ENCODE assay signal across 8 mouse cellular contexts in genomic region chrX:162829741-162830140, GRCm38 (mm10). TPM values are rescaled to one million over a fixed set of nuclear protein-coding genes. Genes with fewer than 3 reads are reported as not detected.
DNase-seq lines count a peak whose midpoint lies in the region; ATAC-seq and TF ChIP-seq lines count a peak whose summit lies in the region.

No protein-coding gene starts in this region.

- ATAC-seq in forebrain, embryonic 16.5 days, result no peak
- no peak for ATAC-seq in neural tube, embryonic 13.5 days (ENCODE audit: low read depth)
- ATAC-seq in granulocyte monocyte progenitor cell, adult 5-6 weeks (replicated peaks; ENCODE audit: poor library complexity, severe bottlenecking), result no peak

- TF ChIP-seq CTCF in testis, adult 2 months (IDR thresholded peaks at IDR 0.05; ENCODE audit: control insufficient read depth, insufficient read depth, insufficient replicate concordance, low read depth, low read length), result no peak

- H3K27ac ChIP-seq in testis, adult 2 months (ENCODE audit: control insufficient read depth, insufficient read depth, low read depth, low read length), result peak overlapping the region; percentile 96
- no peak overlapping the region; the same call in 1 of the 2 replicates for H3K27ac ChIP-seq in forebrain, embryonic 16.5 days (ENCODE audit: low read length)
- no peak overlapping the region for H3K27ac ChIP-seq in neural tube, embryonic 13.5 days (replicated peaks)

- 39% methylated on average over 5 of the region's 5 CpGs for WGBS in forebrain, embryonic 16.5 days
- 50% methylated on average over 5 of the region's 5 CpGs for WGBS in neural tube, embryonic 13.5 days

- no peak for TF ChIP-seq POLR2A in testis, adult 2 months (IDR thresholded peaks at IDR 0.05; ENCODE audit: control insufficient read depth, low read depth, low read length)

- no peak for DNase-seq in testis, postnatal 10 days (ENCODE audit: low spot score)
- DNase-seq in kidney, postnatal 25 days, result peak; percentile 41 to 61
- no peak for DNase-seq in cerebellum, adult 9-10 months
- DNase-seq in layer of hippocampus, postnatal 14 days (ENCODE audit: low spot score in 2 of 2), result no peak

- H3K27me3 ChIP-seq in testis, adult 2 months (ENCODE audit: control insufficient read depth, insufficient read depth, low read length), result no peaks in the 10 kb centered on the region
- no peaks in the 10 kb centered on the region for H3K27me3 ChIP-seq in forebrain, embryonic 16.5 days (replicated peaks; ENCODE audit: control insufficient read depth, insufficient read depth, low read length)
- H3K27me3 ChIP-seq in neural tube, embryonic 13.5 days, result peaks cover 2% of the 10 kb centered on the region; the same call in 1 of the 2 replicates

- no peaks in the 10 kb centered on the region for H3K4me1 ChIP-seq in testis, adult 2 months (ENCODE audit: control insufficient read depth, insufficient read depth, low read length)
- H3K4me1 ChIP-seq in forebrain, embryonic 16.5 days (replicated peaks; ENCODE audit: control insufficient read depth, insufficient read depth, low read length), result peaks cover 4% of the 10 kb centered on the region; the same call in 1 of the 2 replicates
- peaks cover 6% of the 10 kb centered on the region for H3K4me1 ChIP-seq in neural tube, embryonic 13.5 days (replicated peaks)

- peak overlapping the region; percentile 46 for H3K4me2 ChIP-seq in forebrain, embryonic 16.5 days (ENCODE audit: low read length)
- H3K4me2 ChIP-seq in neural tube, embryonic 13.5 days, result peak overlapping the region; percentile 40

- no peaks in the 10 kb centered on the region for H3K36me3 ChIP-seq in testis, adult 2 months (ENCODE audit: control insufficient read depth, insufficient read depth, low read length)
- H3K36me3 ChIP-seq in forebrain, embryonic 16.5 days (ENCODE audit: control insufficient read depth, insufficient read depth), result no peaks in the 10 kb centered on the region
- no peaks in the 10 kb centered on the region for H3K36me3 ChIP-seq in neural tube, embryonic 13.5 days

- no peak overlapping the region for H3K9ac ChIP-seq in forebrain, embryonic 16.5 days (replicated peaks; ENCODE audit: low read depth, low read length)
- no peak overlapping the region for H3K9ac ChIP-seq in neural tube, embryonic 13.5 days

- H3K4me3 ChIP-seq in testis, adult 2 months (ENCODE audit: control insufficient read depth, low read depth, low read length), result peak overlapping the region; percentile 94
- peak overlapping the region; percentile 65 for H3K4me3 ChIP-seq in forebrain, embryonic 16.5 days (replicated peaks; ENCODE audit: low read length)
- peak overlapping the region; percentile 57 for H3K4me3 ChIP-seq in neural tube, embryonic 13.5 days

- H3K9me3 ChIP-seq in forebrain, embryonic 16.5 days (ENCODE audit: control insufficient read depth, low read length), result no peaks in the 10 kb centered on the region
- no peaks in the 10 kb centered on the region for H3K9me3 ChIP-seq in neural tube, embryonic 13.5 days

RNA-seq across cellular contexts. Expression of gene Txlng, which starts 0.5 kb away (rescaled TPM):
- 1.3 and 1.7 TPM in 2 replicates for polyA plus RNA-seq in testis, adult 2 months (2012; rRNA removed)
- 14.9 and 16.3 TPM in 2 replicates for polyA plus RNA-seq in forebrain, embryonic 16.5 days (2015; fragmentation: Nextera tagmentation; extraction: Ambion mirVana)
- polyA plus RNA-seq in neural tube, embryonic 13.5 days (2015; fragmentation: Nextera tagmentation; extraction: Ambion mirVana), result 14.3 and 15.4 TPM in 2 replicates
- 21.9 and 26.4 TPM in 2 replicates for total RNA-seq in granulocyte monocyte progenitor cell, adult 5-6 weeks (2014; fragmentation: Nextera tagmentation)
- total RNA-seq in granulocyte monocyte progenitor cell, adult 5-6 weeks (2017), result 39.6 and 41.4 TPM in 2 replicates
- total RNA-seq in layer of hippocampus, postnatal 14 days (2021), result 10 to 100 TPM; 19.9 to 20.3 TPM

RNA-seq across cellular contexts. Expression of gene Syap1, which starts 58.5 kb away (rescaled TPM):
- 6.0 and 8.9 TPM in 2 replicates for polyA plus RNA-seq in testis, adult 2 months (2012; rRNA removed)
- polyA plus RNA-seq in forebrain, embryonic 16.5 days (2015; fragmentation: Nextera tagmentation; extraction: Ambion mirVana), result 31.1 and 31.2 TPM in 2 replicates
- 34.5 and 34.9 TPM in 2 replicates for polyA plus RNA-seq in neural tube, embryonic 13.5 days (2015; fragmentation: Nextera tagmentation; extraction: Ambion mirVana)
- 11.4 and 16.9 TPM in 2 replicates for total RNA-seq in granulocyte monocyte progenitor cell, adult 5-6 weeks (2014; fragmentation: Nextera tagmentation)
- total RNA-seq in granulocyte monocyte progenitor cell, adult 5-6 weeks (2017), result 33.9 and 36.4 TPM in 2 replicates
- 10 to 100 TPM; 32.4 to 34.2 TPM for total RNA-seq in layer of hippocampus, postnatal 14 days (2021)

Comparison
In these comparisons a context has a peak if more than half of its experiments do, and no peak if none do; other contexts are left out.
1. DNase-seq: peak in kidney, postnatal 25 days (2 of 2); none in testis, postnatal 10 days (single experiment), cerebellum, adult 9-10 months (single experiment) and layer of hippocampus, postnatal 14 days (0 of 2).
2. Peak in every context shown above with its lines, with median percentiles within 50 percentile points of each other: H3K4me3 ChIP-seq.